Mouse (Mus musculus) embryo, embryonic 11.5 days (tissue): ENCODE data around the gene Tecrl.

ENCODE experiments used
- DNase-seq: peaks from one replicate; pipeline ENCODE4 v3.0.0-alpha.2; 2012; ENCODE audit warnings: low read depth, low spot score

Gene Tecrl

GRCm38 (mm10) chr5:83354846-83355561 lies at the start of gene Tecrl:
Gene Tecrl, minus strand, starts transcription at chr5:83355195.
- no peak for DNase-seq

- DNase-seq: no peak
Observed at GRCm38 (mm10) chr5:83385021-83385420, 30.0 kb upstream of the Tecrl start.

GRCm38 (mm10) chr5:83351615-83352014 lies 3.4 kb downstream of the Tecrl start:
- DNase-seq: no peak

GRCm38 (mm10) chr5:83339144-83339543 lies 15.9 kb downstream of the Tecrl start:
- no peak for DNase-seq

- no peak for DNase-seq
Observed at GRCm38 (mm10) chr5:83267148-83267776, 87.7 kb downstream of the Tecrl start.

- no peak for DNase-seq
Observed at GRCm38 (mm10) chr5:83260059-83260458, 94.9 kb downstream of the Tecrl start.

- no peak for DNase-seq
Observed at GRCm38 (mm10) chr5:83254141-83254540, 100.9 kb downstream of the Tecrl start.

- no peak for DNase-seq
Observed at GRCm38 (mm10) chr5:83238848-83239452, 116.0 kb downstream of the Tecrl start.
